Mouse (Mus musculus): ENCODE results near the gene Zc2hc1c.

GRCm38 (mm10) chr12:85305247-85305892 lies 17.0 kb downstream of the Zc2hc1c start:
- TF ChIP-seq CTCF (IDR thresholded peaks at IDR 0.05; ENCODE audit: control insufficient read depth, insufficient read depth, insufficient replicate concordance, low read depth, low read length) (peak; percentile 72; the same call in 1 of the 2 replicates), POLR2A (IDR thresholded peaks at IDR 0.05; ENCODE audit: control insufficient read depth, low read depth, low read length) (no peak)
